Mouse (Mus musculus): ENCODE data around the gene Ppp4r3b.

DNA sequence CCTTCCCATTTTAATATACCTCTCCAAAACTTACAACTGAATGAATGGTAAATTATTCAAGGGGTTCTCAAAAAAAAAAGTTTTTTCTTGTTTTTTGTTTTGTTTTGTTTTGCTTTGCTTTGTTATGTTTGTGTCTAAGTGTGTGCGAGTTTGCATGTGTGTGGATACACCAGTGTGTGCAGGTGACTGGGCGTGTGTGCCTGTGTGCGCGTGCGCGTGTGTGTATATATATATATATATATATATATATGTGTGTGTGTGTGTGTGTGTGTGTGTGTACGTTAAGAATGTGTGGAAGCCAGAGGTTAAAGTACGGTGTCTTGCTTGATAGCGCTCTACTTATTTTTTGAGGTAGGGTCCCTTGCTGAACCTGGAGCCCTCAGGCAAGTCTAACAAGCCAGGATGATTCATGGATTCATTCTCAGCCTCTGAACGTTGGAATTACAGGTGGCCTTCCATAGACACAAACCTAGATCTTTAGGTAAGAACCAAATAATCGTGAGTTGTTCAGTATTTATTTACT lies 42.8 kb upstream of the Ppp4r3b start:
- no peak for TF ChIP-seq POLR2A (IDR thresholded peaks at IDR 0.05; ENCODE audit: borderline replicate concordance, control insufficient read depth, low read depth, low read length)
- no peak for TF ChIP-seq CTCF (IDR thresholded peaks at IDR 0.05; ENCODE audit: control insufficient read depth, insufficient read depth, low read length)

Measured in bone marrow, adult 2 months (tissue).